Mouse (Mus musculus) kidney, embryonic 15.5 days (tissue): Measurements from ENCODE around the gene 4933415A04Rik. TPM values are rescaled to one million over a fixed set of nuclear protein-coding genes. Genes with fewer than 3 reads are reported as not detected.
A peak's percentile ranks its signal among the peaks of the same experiment; 100 is the strongest.

Source experiments
- ATAC-seq: fragments of 200-750 bp; cut with Nextera tagmentation; replicated peaks from 2 replicates; pipeline ENCODE4 v1.8.0; 2017; ENCODE audit warnings: moderate TSS enrichment; ENCODE audit not compliant: low FRiP score
- H3K27ac ChIP-seq: fragments of 300-500 bp; sonication (generic); 2 replicates; pipeline ENCODE4 v1.5.1; 2015; ENCODE audit warnings: mild to moderate bottlenecking, inconsistent platforms
- H3K27me3 ChIP-seq: fragments of 300-500 bp; sonication (generic); 2 replicates; pipeline ENCODE4 v1.6.1; 2015; ENCODE audit warnings: inconsistent platforms
- H3K36me3 ChIP-seq: fragments of 300-500 bp; sonication (generic); 2 replicates; pipeline ENCODE4 v1.6.1; 2015; ENCODE audit warnings: inconsistent platforms
- H3K4me1 ChIP-seq: fragments of 300-500 bp; sonication (generic); 2 replicates; pipeline ENCODE4 v1.6.1; 2015; ENCODE audit warnings: inconsistent platforms
- H3K4me2 ChIP-seq: fragments of 300-500 bp; sonication (generic); 2 replicates; pipeline ENCODE4 v1.6.1; 2015; ENCODE audit warnings: moderate library complexity, mild to moderate bottlenecking, inconsistent platforms
- H3K4me3 ChIP-seq: fragments of 300-500 bp; sonication (generic); replicated peaks from 2 replicates; pipeline ENCODE4 v1.5.1; 2015; ENCODE audit warnings: mild to moderate bottlenecking, inconsistent platforms
- H3K9ac ChIP-seq: fragments of 300-500 bp; sonication (generic); 2 replicates; pipeline ENCODE4 v1.6.1; 2015; ENCODE audit warnings: mild to moderate bottlenecking, inconsistent platforms
- H3K9me3 ChIP-seq: fragments of 300-500 bp; sonication (generic); replicated peaks from 2 replicates; pipeline ENCODE4 v1.6.1; 2016; ENCODE audit warnings: inconsistent platforms
- WGBS: fragments of 180-500 bp; shearing (Covaris S2); methylation state at CpG from one replicate; pipeline ENCODE4 v1.1.7; 2015; ENCODE audit warnings: mixed read lengths; 5-methylcytosine and 5-hydroxymethylcytosine counted together
- polyA plus RNA-seq: library from polyadenylated mRNA; unstranded; fragments of >200 nt; fragmentation: Nextera tagmentation; extraction: Ambion mirVana; gene quantifications from 2 replicates; pipeline ENCODE4 v1.2.1, GENCODE M21; 2015

Gene 4933415A04Rik
- polyA plus RNA-seq, 1 experiment from 2014 or later = 8.2 TPM

- Histone ChIP-seq H3K4me1 (peaks cover 49% of the 10 kb centered on the region), H3K4me3 (no peak overlapping the region), H3K27ac (no peak overlapping the region), H3K4me2 (no peak overlapping the region), H3K9me3 (no peaks in the 10 kb centered on the region), H3K9ac (no peak overlapping the region), H3K27me3 (no peaks in the 10 kb centered on the region), H3K36me3 (peaks cover 18% of the 10 kb centered on the region)
- 85% methylated on average over 6 of the region's 6 CpGs for WGBS
- ATAC-seq = no peak
Observed at GRCm38 (mm10) chr11:43552675-43553074, 34.2 kb upstream of the 4933415A04Rik start.

GRCm38 (mm10) chr11:43556538-43556937 is 30.3 kb upstream of the 4933415A04Rik start:
- Histone ChIP-seq H3K4me3 (no peak overlapping the region), H3K9me3 (no peaks in the 10 kb centered on the region), H3K4me2 (no peak overlapping the region), H3K27me3 (no peaks in the 10 kb centered on the region), H3K27ac (no peak overlapping the region), H3K36me3 (peaks cover 34% of the 10 kb centered on the region), H3K4me1 (peaks cover 37% of the 10 kb centered on the region), H3K9ac (no peak overlapping the region)
- ATAC-seq = no peak
- WGBS = 82% methylated on average over 11 of the region's 11 CpGs

- Histone ChIP-seq H3K9ac (no peak overlapping the region), H3K27me3 (no peaks in the 10 kb centered on the region), H3K4me2 (no peak overlapping the region), H3K27ac (peak overlapping the region; percentile 67), H3K4me1 (peaks cover 38% of the 10 kb centered on the region), H3K4me3 (no peak overlapping the region), H3K9me3 (no peaks in the 10 kb centered on the region), H3K36me3 (peaks cover 45% of the 10 kb centered on the region)
- peak; percentile 92 for ATAC-seq
- WGBS = 20% methylated on average over 6 of the region's 6 CpGs
Observed at GRCm38 (mm10) chr11:43559515-43560292, 27.1 kb upstream of the 4933415A04Rik start.

GRCm38 (mm10) chr11:43563654-43564244 is 23.1 kb upstream of the 4933415A04Rik start:
- peaks cover 56% of the 10 kb centered on the region for H3K4me1 ChIP-seq
- WGBS = 70% methylated on average over 10 of the region's 10 CpGs
- H3K9ac ChIP-seq = no peak overlapping the region
- no peaks in the 10 kb centered on the region for H3K27me3 ChIP-seq
- peak overlapping the region; percentile 70 for H3K27ac ChIP-seq
- no peak overlapping the region for H3K4me2 ChIP-seq
- H3K4me3 ChIP-seq = no peak overlapping the region
- ATAC-seq = no peak
- H3K9me3 ChIP-seq = no peaks in the 10 kb centered on the region
- H3K36me3 ChIP-seq = peaks cover 16% of the 10 kb centered on the region

- Histone ChIP-seq H3K9ac (0 out of 2 replicates have a peak overlapping the region, but pooled peaks have one; percentile 14), H3K27ac (peak overlapping the region; percentile 76), H3K4me2 (peak overlapping the region; percentile 17), H3K9me3 (no peaks in the 10 kb centered on the region), H3K4me1 (peaks cover 54% of the 10 kb centered on the region), H3K36me3 (peaks cover 13% of the 10 kb centered on the region), H3K4me3 (no peak overlapping the region), H3K27me3 (no peaks in the 10 kb centered on the region)
- ATAC-seq = peak; percentile 8; the same call in 1 of the 2 replicates
- WGBS = 23% methylated on average over 2 of the region's 2 CpGs
Observed at GRCm38 (mm10) chr11:43565414-43565813, 21.4 kb upstream of the 4933415A04Rik start.

- H3K4me3 ChIP-seq = no peak overlapping the region
- H3K36me3 ChIP-seq = peaks cover 13% of the 10 kb centered on the region
- H3K4me1 ChIP-seq = peaks cover 49% of the 10 kb centered on the region
- H3K27me3 ChIP-seq = no peaks in the 10 kb centered on the region
- 9% methylated on average over 8 of the region's 8 CpGs for WGBS
- H3K9ac ChIP-seq = 0 out of 2 replicates have a peak overlapping the region, but pooled peaks have one; percentile 14
- peak; percentile 72 for ATAC-seq
- peak overlapping the region; percentile 17 for H3K4me2 ChIP-seq
- H3K27ac ChIP-seq = peak overlapping the region; percentile 76
- H3K9me3 ChIP-seq = no peaks in the 10 kb centered on the region
Observed at GRCm38 (mm10) chr11:43565852-43566251, 21.0 kb upstream of the 4933415A04Rik start.

- Histone ChIP-seq H3K4me1 (peaks cover 53% of the 10 kb centered on the region), H3K36me3 (peaks cover 13% of the 10 kb centered on the region), H3K4me3 (no peak overlapping the region), H3K9me3 (no peaks in the 10 kb centered on the region), H3K27ac (peak overlapping the region; percentile 76), H3K27me3 (no peaks in the 10 kb centered on the region), H3K9ac (no peak overlapping the region), H3K4me2 (no peak overlapping the region)
- 56% methylated on average over 5 of the region's 5 CpGs for WGBS
- no peak for ATAC-seq
Observed at GRCm38 (mm10) chr11:43566696-43567095, 20.1 kb upstream of the 4933415A04Rik start.

- WGBS = 75% methylated on average over 5 of the region's 5 CpGs
- H3K9me3 ChIP-seq = no peaks in the 10 kb centered on the region
- no peak overlapping the region for H3K9ac ChIP-seq
- 0 out of 2 replicates have a peak overlapping the region, but pooled peaks have one; percentile 14 for H3K27ac ChIP-seq
- no peak overlapping the region for H3K4me2 ChIP-seq
- peaks cover 60% of the 10 kb centered on the region for H3K4me1 ChIP-seq
- no peak overlapping the region for H3K4me3 ChIP-seq
- 0 out of 2 replicates have a peak, but pooled peaks cover 6% of the 10 kb centered on the region for H3K36me3 ChIP-seq
- no peak for ATAC-seq
- no peaks in the 10 kb centered on the region for H3K27me3 ChIP-seq
Observed at GRCm38 (mm10) chr11:43568263-43568662, 18.6 kb upstream of the 4933415A04Rik start.

- H3K4me2 ChIP-seq = no peak overlapping the region
- no peaks in the 10 kb centered on the region for H3K27me3 ChIP-seq
- 77% methylated on average over 5 of the region's 5 CpGs for WGBS
- H3K27ac ChIP-seq = peak overlapping the region; percentile 69
- H3K4me3 ChIP-seq = no peak overlapping the region
- H3K9me3 ChIP-seq = no peaks in the 10 kb centered on the region
- H3K4me1 ChIP-seq = peaks cover 52% of the 10 kb centered on the region
- H3K9ac ChIP-seq = no peak overlapping the region
- no peak for ATAC-seq
- 0 out of 2 replicates have a peak, but pooled peaks cover 8% of the 10 kb centered on the region for H3K36me3 ChIP-seq
Observed at GRCm38 (mm10) chr11:43569188-43569587, 17.7 kb upstream of the 4933415A04Rik start.

GRCm38 (mm10) chr11:43569595-43569994 is 17.2 kb upstream of the 4933415A04Rik start:
- peak overlapping the region; percentile 69 for H3K27ac ChIP-seq
- H3K4me3 ChIP-seq = no peak overlapping the region
- no peak overlapping the region for H3K9ac ChIP-seq
- no peak for ATAC-seq
- WGBS = 53% methylated on average over 11 of the region's 11 CpGs
- no peaks in the 10 kb centered on the region for H3K9me3 ChIP-seq
- H3K36me3 ChIP-seq = 0 out of 2 replicates have a peak, but pooled peaks cover 8% of the 10 kb centered on the region
- H3K27me3 ChIP-seq = no peaks in the 10 kb centered on the region
- H3K4me1 ChIP-seq = peaks cover 52% of the 10 kb centered on the region
- no peak overlapping the region for H3K4me2 ChIP-seq

- peak overlapping the region; percentile 59; the same call in 1 of the 2 replicates for H3K27ac ChIP-seq
- H3K4me1 ChIP-seq = peaks cover 32% of the 10 kb centered on the region
- no peak overlapping the region for H3K4me2 ChIP-seq
- H3K4me3 ChIP-seq = no peak overlapping the region
- H3K9ac ChIP-seq = 0 out of 2 replicates have a peak overlapping the region, but pooled peaks have one; percentile 5
- H3K27me3 ChIP-seq = no peaks in the 10 kb centered on the region
- no peaks in the 10 kb centered on the region for H3K9me3 ChIP-seq
- peaks cover 14% of the 10 kb centered on the region for H3K36me3 ChIP-seq
- WGBS = 20% methylated on average over 3 of the region's 3 CpGs
- ATAC-seq = no peak
Observed at GRCm38 (mm10) chr11:43575061-43575375, 11.8 kb upstream of the 4933415A04Rik start.
